Mouse (Mus musculus) gastrocnemius, adult 2 months (tissue): Measurements from ENCODE around the gene Olfr1508. TPM values are rescaled to one million over a fixed set of nuclear protein-coding genes. Genes with fewer than 3 reads are reported as not detected.
"Not testable (repeated sequence)": the region's sequence is repeated elsewhere in the genome, so short reads cannot be mapped to it uniquely, and the experiment has no call there.

Source experiments
- DNase-seq: peaks from one replicate; pipeline ENCODE4 v3.0.0; 2022
- H3K27ac ChIP-seq: fragments of 200-600 bp; 2 replicates; pipeline ENCODE4 v1.8.1; 2022; ENCODE audit warnings: mild to moderate bottlenecking
- H3K4me3 ChIP-seq: fragments of 200-600 bp; 2 replicates; pipeline ENCODE4 v1.8.1; 2022; ENCODE audit warnings: mild to moderate bottlenecking, moderate library complexity
- CTCF ChIP-seq: fragments of 200-600 bp; IDR thresholded peaks from 2 replicates; pipeline ENCODE4 v1.8.1; 2022; ENCODE audit warnings: antibody characterized with exemption, mild to moderate bottlenecking, moderate library complexity
- intact Hi-C: fragments of 180-260 bp; cut with DNase I; formaldehyde crosslinking; loops from one replicate; pipeline ENCODE4 v1.15.1; 2025
- long read RNA-seq, 2 experiments: library from polyadenylated mRNA; stranded (forward); transcript quantifications; one replicate each; pipeline ENCODE4 v2.0.0; 2021
- total RNA-seq, 2 experiments: library from RNA; stranded (reverse); gene quantifications; 2 replicates each; pipeline ENCODE4 v1.2.3; 2021

The Olfr1508 gene
- total RNA-seq: not detected
- long read RNA-seq, experiment 1: 0 reads
- long read RNA-seq, experiment 2: 0 reads

DNA sequence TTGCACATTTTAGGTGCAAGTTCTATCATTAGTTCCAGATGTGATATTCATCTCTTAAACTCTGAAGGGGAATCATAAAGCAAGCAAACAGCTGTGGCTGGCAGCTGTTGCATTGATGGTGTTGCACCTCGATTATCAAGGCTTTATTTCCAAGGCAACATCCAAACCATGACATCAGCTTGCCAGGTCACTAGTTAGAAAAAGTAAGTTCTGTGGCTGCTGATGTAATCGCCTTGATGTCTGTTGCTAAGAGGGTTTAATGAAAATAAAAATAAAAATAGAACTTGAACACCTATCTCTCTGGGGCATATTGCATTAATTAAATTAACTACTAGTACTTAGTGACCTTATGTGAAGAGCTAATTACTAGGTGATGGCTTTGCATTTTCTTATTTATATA is at the start of gene Olfr1508:
TSS of gene Olfr1508 (minus strand) at position 101 of the 400 bp plus-strand sequence.
- no peak for TF ChIP-seq CTCF
- no peak within 1 kb of the TSS for H3K27ac ChIP-seq
- intact Hi-C loops: no loop called here
- H3K4me3 ChIP-seq: no peak within 1 kb of the TSS
- no peak for DNase-seq

- H3K27ac ChIP-seq: no peak within 1 kb of the TSS
- DNase-seq: no peak
- no peak for TF ChIP-seq CTCF
- no peak within 1 kb of the TSS for H3K4me3 ChIP-seq
- intact Hi-C loops: no loop called here
Measured at GRCm38 (mm10) chr14:52495516-52495915, 28.2 kb upstream of the Olfr1508 start, which contains the start of gene Olfr1507. Gene Olfr1507 (minus strand): TSS chr14:52495749.

DNA sequence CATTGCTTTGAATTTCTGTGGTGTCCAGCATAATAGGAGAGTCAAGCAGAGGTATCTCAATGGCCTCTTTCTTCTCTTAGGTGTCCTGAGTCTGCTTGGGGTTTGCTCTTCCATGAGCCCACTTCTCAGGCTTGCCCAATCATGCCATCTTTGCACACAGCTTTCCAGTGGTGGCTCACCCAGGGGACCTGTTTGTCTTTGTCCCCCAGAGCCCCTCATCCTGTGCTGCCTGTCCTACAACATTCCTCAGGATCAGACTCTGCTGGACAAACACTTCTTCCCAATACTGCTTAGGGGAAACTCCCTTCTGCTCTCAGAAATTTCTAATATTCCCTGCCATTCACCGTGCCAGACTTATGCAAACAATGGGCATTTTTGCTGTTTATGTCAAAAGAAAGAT is 1.6 kb downstream of the Olfr1508 start:
- Histone ChIP-seq H3K27ac (no peak overlapping the region), H3K4me3 (no peak overlapping the region)
- TF ChIP-seq CTCF: no peak
- intact Hi-C loops: no loop called here
- DNase-seq: no peak

GRCm38 (mm10) chr14:52461928-52462327 is 5.4 kb downstream of the Olfr1508 start:
- no peak overlapping the region for H3K4me3 ChIP-seq
- no peak overlapping the region for H3K27ac ChIP-seq
- DNase-seq: no peak
- TF ChIP-seq CTCF: no peak
- intact Hi-C loops: no loop called here

GRCm38 (mm10) chr14:52451138-52451537 is 16.2 kb downstream of the Olfr1508 start:
- no peak for TF ChIP-seq CTCF
- intact Hi-C loops: no loop called here
- H3K4me3 ChIP-seq: no peak overlapping the region

DNA sequence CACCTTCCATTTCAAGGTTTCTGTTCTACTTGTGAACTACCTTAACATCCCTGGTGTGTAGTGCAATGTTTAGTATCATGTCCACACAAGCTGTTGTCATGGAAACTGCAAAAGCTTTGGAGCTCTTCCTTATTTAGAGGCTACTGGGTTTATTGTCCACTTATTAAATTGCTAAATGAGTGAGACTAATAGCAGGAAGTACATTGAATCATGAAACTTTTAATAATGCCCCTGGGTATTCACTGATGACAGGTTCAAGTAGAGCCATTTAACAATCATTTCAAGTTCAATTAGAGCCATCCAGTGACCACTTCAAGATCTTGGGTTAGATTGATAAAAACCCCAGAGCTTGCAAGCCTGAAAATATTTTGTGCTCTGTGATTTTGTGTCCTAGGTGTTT is 24.6 kb downstream of the Olfr1508 start, which contains the start of gene Olfr1509:
TSS of gene Olfr1509 (plus strand) at position 301 of the 400 bp plus-strand sequence.
- no peak for TF ChIP-seq CTCF
- Histone ChIP-seq H3K4me3 (no peak within 1 kb of the TSS), H3K27ac (no peak within 1 kb of the TSS)
- DNase-seq: no peak
- intact Hi-C loops: no loop called here

More at GRCm38 (mm10) chr14:52451138-52451537, 16.2 kb downstream of the Olfr1508 start:
- DNase-seq: no peak
- H3K27ac ChIP-seq: no peak overlapping the region

DNA sequence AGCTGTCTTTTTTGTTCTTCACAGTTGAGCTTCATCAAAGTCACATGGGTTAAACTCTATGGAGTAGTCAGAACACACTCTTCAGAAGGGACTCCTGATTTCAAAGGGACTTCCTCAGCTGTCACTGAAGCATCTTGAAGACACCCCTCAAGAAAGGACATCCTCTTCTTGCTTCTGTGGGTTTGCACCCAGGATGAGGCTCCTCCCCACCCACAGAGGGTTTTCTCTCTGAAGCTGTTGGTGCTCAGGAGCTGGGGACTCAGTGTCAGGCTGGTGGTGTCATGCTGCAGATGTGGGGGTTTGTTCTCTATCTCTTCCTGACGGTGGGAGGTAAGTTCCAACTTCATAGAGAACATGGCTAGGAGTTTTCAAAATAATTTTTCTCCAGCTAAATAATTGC is 39.6 kb downstream of the Olfr1508 start:
- Histone ChIP-seq H3K27ac (no peak overlapping the region), H3K4me3 (no peak overlapping the region)
- no peak for TF ChIP-seq CTCF
- no peak for DNase-seq
- intact Hi-C loops: no loop called here

DNA sequence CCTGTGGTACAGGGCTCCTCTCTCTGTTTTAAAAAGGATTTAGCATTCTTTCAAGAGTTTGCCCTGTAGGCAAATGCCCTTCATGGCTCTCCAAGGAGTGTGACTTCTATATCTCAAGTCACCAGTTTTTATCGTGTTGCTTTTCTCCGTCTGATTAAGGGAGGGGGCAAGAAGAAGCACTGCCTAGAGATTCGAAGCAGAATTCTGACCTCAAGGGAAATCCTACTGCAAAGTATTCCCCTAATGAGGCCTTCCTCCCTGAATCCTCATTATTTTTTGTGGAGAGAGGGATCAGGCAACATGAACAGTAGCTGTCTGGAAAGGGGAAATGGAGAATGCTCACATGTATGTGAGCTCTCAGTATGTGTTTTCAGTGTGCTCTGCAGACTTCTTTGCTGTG is 53.0 kb downstream of the Olfr1508 start, which contains the start of gene Olfr1510:
TSS of gene Olfr1510 (minus strand) at position 101 of the 400 bp plus-strand sequence.
- intact Hi-C loops: no loop called here
- Histone ChIP-seq H3K27ac (no peak within 1 kb of the TSS), H3K4me3 (no peak within 1 kb of the TSS)
- DNase-seq: no peak
- no peak for TF ChIP-seq CTCF

DNA sequence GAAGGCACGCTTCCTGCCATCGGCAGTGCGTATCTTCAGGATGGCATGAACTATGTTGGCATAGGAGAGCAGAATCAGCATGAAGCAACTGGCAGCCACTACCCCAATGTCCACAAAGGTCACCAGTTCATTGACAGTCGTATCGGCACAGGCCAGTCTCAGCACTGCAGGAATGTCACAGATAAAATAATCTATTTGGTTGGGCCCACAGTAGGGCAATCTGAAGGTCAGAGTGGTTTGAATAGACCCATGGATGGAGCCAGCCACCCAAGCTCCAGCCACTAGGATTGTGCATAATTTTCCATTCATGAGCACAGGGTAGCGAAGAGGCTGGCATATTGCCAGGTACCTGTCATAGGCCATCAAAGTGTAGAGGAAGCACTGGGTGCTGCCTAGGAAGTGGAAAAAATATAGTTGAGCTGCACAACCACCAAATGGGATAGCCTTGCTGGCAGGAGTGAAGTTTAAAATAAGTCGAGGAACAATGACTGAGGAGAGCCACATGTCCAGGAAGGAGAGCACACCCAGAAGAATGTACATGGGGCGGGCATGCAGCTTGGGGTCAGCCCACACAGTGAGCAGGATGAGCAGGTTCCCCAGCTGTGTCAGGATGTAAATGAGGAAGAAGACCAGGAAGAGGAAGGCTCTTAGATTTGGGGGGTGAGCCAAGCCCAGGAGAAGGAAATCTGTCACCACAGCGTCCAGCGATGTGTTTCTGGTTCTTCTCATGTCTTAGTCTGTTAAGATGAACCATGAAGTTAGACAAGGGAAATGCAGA is 57.0 kb downstream of the Olfr1508 start:
- intact Hi-C loops, H3K4me3 ChIP-seq, DNase-seq, H3K27ac ChIP-seq: not testable (repeated sequence)

Other genes with a start within 250 kb of the Olfr1508 start
- gene Chd8, start 209.7 kb downstream of the Olfr1508 start, total RNA-seq: 10 to 100 TPM; 33.4 to 34.9 TPM
- 10 to 100 TPM; 48.0 to 56.2 TPM for gene Tox4, start 188.3 kb downstream of the Olfr1508 start, total RNA-seq
- 1 to 10 TPM; 1.9 to 3.5 TPM for gene Rab2b, start 187.9 kb downstream of the Olfr1508 start, total RNA-seq
- 10 to 100 TPM; 17.2 to 19.5 TPM for gene Mettl3, start 162.4 kb downstream of the Olfr1508 start, total RNA-seq
- under 1 TPM; 0.61 to 0.78 TPM for gene Sall2, start 138.7 kb downstream of the Olfr1508 start, total RNA-seq
- not detected for gene Olfr1513, start 111.1 kb downstream of the Olfr1508 start, total RNA-seq
- gene Olfr1512, start 88.3 kb downstream of the Olfr1508 start, total RNA-seq: not detected
- not detected for gene Olfr1511, start 70.1 kb downstream of the Olfr1508 start, total RNA-seq
- not detected for gene Olfr1510, start 53.1 kb downstream of the Olfr1508 start, total RNA-seq
- gene Olfr1509, start 24.5 kb downstream of the Olfr1508 start, total RNA-seq: not detected
- gene Olfr1507, start 28.3 kb upstream of the Olfr1508 start, total RNA-seq: not detected